Mouse (Mus musculus): ENCODE data around the gene Coa7.

DNA sequence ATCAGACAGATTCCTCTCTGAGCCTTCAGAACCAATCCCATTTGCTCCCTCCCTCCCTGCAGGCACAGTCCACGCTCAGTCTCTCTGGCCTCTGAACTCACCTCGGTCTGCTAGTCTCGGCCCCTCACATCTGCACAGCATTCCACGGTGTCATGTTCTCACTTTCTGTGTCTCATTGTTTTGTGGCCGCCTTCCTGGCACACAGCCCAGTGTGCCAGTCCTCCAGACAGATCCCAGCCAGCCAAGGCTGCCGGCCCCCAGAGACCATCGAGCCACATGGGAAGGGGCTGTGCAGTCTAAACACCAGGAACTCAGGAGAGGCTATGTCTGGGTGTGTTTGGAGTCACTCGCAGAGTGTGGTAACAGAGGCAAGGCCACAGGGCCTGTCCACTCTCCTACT lies 22.9 kb downstream of the Coa7 start:
- TF ChIP-seq POLR2A (IDR thresholded peaks at IDR 0.05; ENCODE audit: insufficient read depth, low read depth, low read length) = no peak
- no peak for TF ChIP-seq CTCF (IDR thresholded peaks at IDR 0.05)
- no peak for TF ChIP-seq EP300 (IDR thresholded peaks at IDR 0.05; ENCODE audit: insufficient read depth, low read depth, low read length)

Measured in heart, adult 2 months (tissue).